Mouse (Mus musculus) embryonic facial prominence, embryonic 13.5 days (tissue): ENCODE measurements around the gene Prdm9. TPM values are rescaled to one million over a fixed set of nuclear protein-coding genes. Genes with fewer than 3 reads are reported as not detected.

Source experiments
- polyA plus RNA-seq: library from polyadenylated mRNA; unstranded; fragments of >200 nt; fragmentation: Nextera tagmentation; extraction: Ambion mirVana; gene quantifications from 2 replicates; pipeline ENCODE4 v1.2.1, GENCODE M21; 2015

The Prdm9 gene
- polyA plus RNA-seq, 1 experiment from 2014 or later, result 1.7 TPM

Other genes with a start within 250 kb of the Prdm9 start
- 4.0 and 5.1 TPM in 2 replicates for gene Dll1, start 187.5 kb downstream of the Prdm9 start, polyA plus RNA-seq
- 31.1 and 35.9 TPM in 2 replicates for gene Fam120b, start 168.2 kb downstream of the Prdm9 start, polyA plus RNA-seq
- 263 and 267 TPM in 2 replicates for gene Psmb1, start 64.6 kb downstream of the Prdm9 start, polyA plus RNA-seq
- gene Tbp, start 64.5 kb downstream of the Prdm9 start, polyA plus RNA-seq, result 52.1 and 54.0 TPM in 2 replicates
- gene Pdcd2, start 37.1 kb downstream of the Prdm9 start, polyA plus RNA-seq, result 46.2 and 46.3 TPM in 2 replicates
- gene Chd1, start 140.6 kb upstream of the Prdm9 start, polyA plus RNA-seq, result 32.3 and 34.6 TPM in 2 replicates